Mouse (Mus musculus) forebrain, embryonic 10.5 days (tissue): ENCODE measurements around the gene Pkig. TPM values are rescaled to one million over a fixed set of nuclear protein-coding genes. Genes with fewer than 3 reads are reported as not detected.
A peak's percentile ranks its signal among the peaks of the same experiment; 100 is the strongest.
"Not testable (repeated sequence)": the region's sequence is repeated elsewhere in the genome, so short reads cannot be mapped to it uniquely, and the experiment has no call there.

ENCODE experiments used
- DNase-seq: peaks from one replicate; pipeline ENCODE4 v3.0.0-alpha.2; 2017; ENCODE audit warnings: low spot score; ENCODE audit errors: extremely low spot score
- H3K27ac ChIP-seq: fragments of 300-500 bp; sonication (generic); 2 replicates; pipeline ENCODE4 v1.5.1; 2016; ENCODE audit warnings: mild to moderate bottlenecking
- H3K27me3 ChIP-seq: fragments of 300-500 bp; sonication (generic); 2 replicates; pipeline ENCODE4 v1.6.1; 2016; ENCODE audit warnings: mild to moderate bottlenecking; ENCODE audit not compliant: poor library complexity, severe bottlenecking
- H3K36me3 ChIP-seq: fragments of 300-500 bp; sonication (generic); replicated peaks from 2 replicates; pipeline ENCODE4 v1.6.1; 2016; ENCODE audit warnings: mild to moderate bottlenecking, moderate library complexity
- H3K4me1 ChIP-seq: fragments of 300-500 bp; sonication (generic); 2 replicates; pipeline ENCODE4 v1.6.1; 2016
- H3K4me3 ChIP-seq: fragments of 300-500 bp; sonication (generic); 2 replicates; pipeline ENCODE4 v1.5.1; 2016; ENCODE audit warnings: mild to moderate bottlenecking, moderate library complexity
- H3K9me3 ChIP-seq: fragments of 300-500 bp; sonication (generic); 2 replicates; pipeline ENCODE4 v1.6.1; 2016; ENCODE audit warnings: mild to moderate bottlenecking, moderate library complexity
- WGBS: fragments of 180-500 bp; shearing (Covaris S2); methylation state at CpG from one replicate; pipeline ENCODE4 v1.1.7; 2016; 5-methylcytosine and 5-hydroxymethylcytosine counted together
- polyA plus RNA-seq: library from polyadenylated mRNA; unstranded; fragments of >200 nt; fragmentation: Nextera tagmentation; extraction: Ambion mirVana; gene quantifications from 2 replicates; pipeline ENCODE4 v1.2.1, GENCODE M21; 2016

The Pkig gene
- polyA plus RNA-seq = 212 and 215 TPM in 2 replicates

- H3K27ac ChIP-seq = peak within 1 kb of the TSS; percentile 96
- H3K9me3 ChIP-seq = 0 out of 2 replicates have a peak, but pooled peaks cover 3% of the 10 kb centered on the region
- H3K36me3 ChIP-seq = 0 out of 2 replicates have a peak, but pooled peaks cover 7% of the 10 kb centered on the region
- WGBS = under 1% methylated on average over 71 of the region's 71 CpGs
- peak within 1 kb of the TSS; percentile 82 for H3K4me3 ChIP-seq
- H3K27me3 ChIP-seq = no peaks in the 10 kb centered on the region
- peak; percentile 84 for DNase-seq
- H3K4me1 ChIP-seq = peaks cover 36% of the 10 kb centered on the region
Measured at GRCm38 (mm10) chr2:163657975-163658886, at the start of gene Pkig. Pkig (plus strand) TSS chr2:163658386.

GRCm38 (mm10) chr2:163609281-163609975, 48.8 kb upstream of the Pkig start:
- Histone ChIP-seq H3K9me3 (no peaks in the 10 kb centered on the region), H3K4me3 (no peak overlapping the region), H3K27ac (no peak overlapping the region), H3K27me3 (no peaks in the 10 kb centered on the region), H3K4me1 (peaks cover 3% of the 10 kb centered on the region; the same call in 1 of the 2 replicates), H3K36me3 (peaks cover 43% of the 10 kb centered on the region)
- WGBS = 92% methylated on average over 12 of the region's 12 CpGs
- no peak for DNase-seq

- Histone ChIP-seq H3K4me1 (peaks cover 3% of the 10 kb centered on the region; the same call in 1 of the 2 replicates), H3K36me3 (peaks cover 60% of the 10 kb centered on the region), H3K9me3 (no peaks in the 10 kb centered on the region), H3K27ac (no peak overlapping the region), H3K27me3 (no peaks in the 10 kb centered on the region), H3K4me3 (no peak overlapping the region)
- DNase-seq = no peak
- 80% methylated on average over 9 of the region's 9 CpGs for WGBS
Measured at GRCm38 (mm10) chr2:163611176-163611575, 47.0 kb upstream of the Pkig start.

GRCm38 (mm10) chr2:163613206-163613605, 45.0 kb upstream of the Pkig start:
- WGBS = 95% methylated on average over 5 of the region's 5 CpGs
- Histone ChIP-seq H3K4me3 (no peak overlapping the region), H3K36me3 (peaks cover 75% of the 10 kb centered on the region), H3K27ac (no peak overlapping the region), H3K27me3 (no peaks in the 10 kb centered on the region), H3K4me1 (peaks cover 3% of the 10 kb centered on the region; the same call in 1 of the 2 replicates), H3K9me3 (no peaks in the 10 kb centered on the region)
- no peak for DNase-seq

GRCm38 (mm10) chr2:163613990-163614389, 44.2 kb upstream of the Pkig start:
- Histone ChIP-seq H3K36me3 (peaks cover 81% of the 10 kb centered on the region), H3K4me3 (no peak overlapping the region), H3K9me3 (no peaks in the 10 kb centered on the region), H3K4me1 (peaks cover 3% of the 10 kb centered on the region; the same call in 1 of the 2 replicates), H3K27me3 (no peaks in the 10 kb centered on the region), H3K27ac (no peak overlapping the region)
- no peak for DNase-seq
- 92% methylated on average over 4 of the region's 4 CpGs for WGBS

GRCm38 (mm10) chr2:163615401-163615800, 42.8 kb upstream of the Pkig start:
- Histone ChIP-seq H3K4me1 (peaks cover 3% of the 10 kb centered on the region; the same call in 1 of the 2 replicates), H3K27ac (no peak overlapping the region), H3K27me3 (no peaks in the 10 kb centered on the region), H3K4me3 (no peak overlapping the region), H3K9me3 (no peaks in the 10 kb centered on the region), H3K36me3 (peaks cover 86% of the 10 kb centered on the region)
- 92% methylated on average over 9 of the region's 9 CpGs for WGBS
- no peak for DNase-seq

GRCm38 (mm10) chr2:163615906-163616651, 42.1 kb upstream of the Pkig start:
- Histone ChIP-seq H3K4me1 (peaks cover 3% of the 10 kb centered on the region; the same call in 1 of the 2 replicates), H3K36me3 (peaks cover 92% of the 10 kb centered on the region), H3K27me3 (no peaks in the 10 kb centered on the region), H3K27ac (no peak overlapping the region), H3K4me3 (no peak overlapping the region), H3K9me3 (no peaks in the 10 kb centered on the region)
- WGBS = 93% methylated on average over 4 of the region's 4 CpGs
- DNase-seq = no peak

- Histone ChIP-seq H3K27me3 (no peaks in the 10 kb centered on the region), H3K27ac (no peak overlapping the region), H3K4me3 (no peak overlapping the region), H3K4me1 (no peaks in the 10 kb centered on the region), H3K9me3 (no peaks in the 10 kb centered on the region), H3K36me3 (peaks cover 95% of the 10 kb centered on the region)
- no peak for DNase-seq
- WGBS = 88% methylated on average over 3 of the region's 3 CpGs
Measured at GRCm38 (mm10) chr2:163616652-163617227, 41.4 kb upstream of the Pkig start.

GRCm38 (mm10) chr2:163617232-163617863, 40.8 kb upstream of the Pkig start:
- H3K9me3 ChIP-seq = no peaks in the 10 kb centered on the region
- H3K4me1 ChIP-seq = no peaks in the 10 kb centered on the region
- DNase-seq = no peak
- H3K36me3 ChIP-seq = peaks cover 95% of the 10 kb centered on the region
- no peaks in the 10 kb centered on the region for H3K27me3 ChIP-seq
- no peak overlapping the region for H3K4me3 ChIP-seq
- no peak overlapping the region for H3K27ac ChIP-seq
- WGBS = 79% methylated on average over 3 of the region's 3 CpGs

- Histone ChIP-seq H3K27me3 (no peaks in the 10 kb centered on the region), H3K27ac (no peak overlapping the region), H3K4me3 (no peak overlapping the region), H3K36me3 (peaks cover 97% of the 10 kb centered on the region), H3K4me1 (no peaks in the 10 kb centered on the region), H3K9me3 (no peaks in the 10 kb centered on the region)
- 93% methylated on average over 4 of the region's 4 CpGs for WGBS
- DNase-seq = no peak
Measured at GRCm38 (mm10) chr2:163617874-163618273, 40.3 kb upstream of the Pkig start.

- 91% methylated on average over 8 of the region's 8 CpGs for WGBS
- H3K27me3 ChIP-seq = no peaks in the 10 kb centered on the region
- no peaks in the 10 kb centered on the region for H3K9me3 ChIP-seq
- peaks cover 94% of the 10 kb centered on the region for H3K36me3 ChIP-seq
- no peak overlapping the region for H3K4me3 ChIP-seq
- DNase-seq = no peak
- no peak overlapping the region for H3K27ac ChIP-seq
- H3K4me1 ChIP-seq = no peaks in the 10 kb centered on the region
Measured at GRCm38 (mm10) chr2:163620451-163620850, 37.7 kb upstream of the Pkig start.

- H3K9me3 ChIP-seq, H3K4me3 ChIP-seq, H3K27ac ChIP-seq, H3K27me3 ChIP-seq, H3K4me1 ChIP-seq, DNase-seq: not testable (repeated sequence)
- H3K36me3 ChIP-seq = peaks cover 94% of the 10 kb centered on the region
- 96% methylated on average over 3 of the region's 3 CpGs for WGBS
Measured at GRCm38 (mm10) chr2:163621401-163621800, 36.8 kb upstream of the Pkig start.
